Mouse (Mus musculus) spleen, adult 2 months (tissue): ENCODE measurements at regions not wholly inside any gene's neighbourhood (a gene's known extent, or its start where the extent isn't known, plus 50 kb on each side); places are given as distances from the start of the nearest gene placed in this dataset.

Experiments
- DNase-seq, 2 experiments: peaks; one replicate each; pipeline versions ENCODE4 v3.0.0 to v3.0.0-alpha.2; 2012 to 2021; ENCODE audit warnings: low spot score in 2 of 2, low read depth in 1 of 2
- H3K27ac ChIP-seq: fragments of 200-500 bp; 2 replicates; pipeline ENCODE4 v1.5.1; 2012; ENCODE audit warnings: low read length, inconsistent platforms; ENCODE audit not compliant: insufficient read depth
- H3K27me3 ChIP-seq: fragments of 200-500 bp; 2 replicates; pipeline ENCODE4 v1.6.1; 2012; ENCODE audit warnings: mild to moderate bottlenecking, moderate library complexity, low read length, inconsistent platforms; ENCODE audit not compliant: control insufficient read depth, insufficient read depth
- H3K36me3 ChIP-seq: fragments of 200-500 bp; 2 replicates; pipeline ENCODE4 v1.6.1; 2012; ENCODE audit warnings: mild to moderate bottlenecking, low read length, inconsistent platforms; ENCODE audit not compliant: control insufficient read depth, insufficient read depth
- H3K4me1 ChIP-seq: fragments of 200-500 bp; 2 replicates; pipeline ENCODE4 v1.6.1; 2011; ENCODE audit warnings: inconsistent platforms; ENCODE audit not compliant: control insufficient read depth, insufficient read depth, insufficient read length
- H3K4me3 ChIP-seq: fragments of 200-500 bp; 2 replicates; pipeline ENCODE4 v1.5.1; 2011; ENCODE audit warnings: mild to moderate bottlenecking, inconsistent platforms; ENCODE audit not compliant: insufficient read depth, insufficient read length; ENCODE audit errors: extremely low read depth
- CTCF ChIP-seq: fragments of 200-500 bp; IDR thresholded peaks from 2 replicates; pipeline ENCODE4 v1.5.1; 2011; ENCODE audit warnings: mild to moderate bottlenecking, inconsistent platforms; ENCODE audit not compliant: insufficient read depth, insufficient read length, insufficient replicate concordance; ENCODE audit errors: extremely low read depth
- POLR2A ChIP-seq: fragments of 200-500 bp; IDR thresholded peaks from 2 replicates; pipeline ENCODE4 v1.6.1; 2011; ENCODE audit warnings: low read depth, low read length, inconsistent platforms
- WGBS: fragments of 180-500 bp; shearing (Covaris S2); methylation state at CpG from one replicate; pipeline ENCODE4 v1.1.7; 2018; 5-methylcytosine and 5-hydroxymethylcytosine counted together

- H3K36me3 ChIP-seq = no peaks in the 10 kb centered on the region
- 84% methylated on average over 9 of the region's 9 CpGs for WGBS
- no peaks in the 10 kb centered on the region for H3K4me1 ChIP-seq
- no peak overlapping the region for H3K4me3 ChIP-seq
- no peak for TF ChIP-seq CTCF
- TF ChIP-seq POLR2A = no peak
- no peak for DNase-seq
- no peak overlapping the region for H3K27ac ChIP-seq
- H3K27me3 ChIP-seq = no peaks in the 10 kb centered on the region
Measured at GRCm38 (mm10) chr8:103270815-103271553, 485.5 kb upstream of the Cdh11 start.

GRCm38 (mm10) chr8:103272305-103273079 lies 487.1 kb upstream of the Cdh11 start:
- TF ChIP-seq POLR2A (no peak), CTCF (no peak)
- WGBS = 41% methylated on average over 5 of the region's 5 CpGs
- H3K36me3 ChIP-seq = no peaks in the 10 kb centered on the region
- no peak for DNase-seq
- no peak overlapping the region for H3K4me3 ChIP-seq
- H3K27me3 ChIP-seq = no peaks in the 10 kb centered on the region
- H3K27ac ChIP-seq = no peak overlapping the region
- no peaks in the 10 kb centered on the region for H3K4me1 ChIP-seq

GRCm38 (mm10) chr8:103273476-103273875 lies 488.0 kb upstream of the Cdh11 start:
- TF ChIP-seq CTCF = no peak
- TF ChIP-seq POLR2A = no peak
- DNase-seq = no peak
- WGBS = 86% methylated on average over 2 of the region's 2 CpGs

GRCm38 (mm10) chr8:103281801-103282200 lies 496.4 kb upstream of the Cdh11 start:
- H3K4me1 ChIP-seq = no peaks in the 10 kb centered on the region
- no peak for DNase-seq
- 26% methylated on average over 1 of the region's 1 CpGs for WGBS
- no peak for TF ChIP-seq POLR2A
- no peak for TF ChIP-seq CTCF
- H3K27me3 ChIP-seq = no peaks in the 10 kb centered on the region
- no peak overlapping the region for H3K27ac ChIP-seq
- no peak overlapping the region for H3K4me3 ChIP-seq
- H3K36me3 ChIP-seq = no peaks in the 10 kb centered on the region

More at GRCm38 (mm10) chr8:103273476-103273875, 488.0 kb upstream of the Cdh11 start:
- Histone ChIP-seq H3K4me3 (no peak overlapping the region), H3K27me3 (no peaks in the 10 kb centered on the region), H3K4me1 (no peaks in the 10 kb centered on the region), H3K27ac (no peak overlapping the region), H3K36me3 (no peaks in the 10 kb centered on the region)

GRCm38 (mm10) chr8:103288561-103288974 lies 503.1 kb upstream of the Cdh11 start:
- WGBS = 83% methylated on average over 12 of the region's 12 CpGs
- Histone ChIP-seq H3K4me3 (no peak overlapping the region), H3K27ac (no peak overlapping the region), H3K36me3 (no peaks in the 10 kb centered on the region), H3K4me1 (no peaks in the 10 kb centered on the region), H3K27me3 (no peaks in the 10 kb centered on the region)
- no peak for DNase-seq
- no peak for TF ChIP-seq CTCF
- TF ChIP-seq POLR2A = no peak

GRCm38 (mm10) chr8:103292896-103293295 lies 507.5 kb upstream of the Cdh11 start:
- Histone ChIP-seq H3K4me1 (no peaks in the 10 kb centered on the region), H3K27me3 (no peaks in the 10 kb centered on the region), H3K27ac (no peak overlapping the region), H3K36me3 (no peaks in the 10 kb centered on the region), H3K4me3 (no peak overlapping the region)
- no peak for DNase-seq
- WGBS = 76% methylated on average over 2 of the region's 2 CpGs
- TF ChIP-seq CTCF (no peak), POLR2A (no peak)
